Mouse (Mus musculus) embryo, embryonic 11 days (tissue): Measurements from ENCODE around the gene Olfr794.
A peak's percentile ranks its signal among the peaks of the same experiment; 100 is the strongest.

Experiments
- DNase-seq: peaks from one replicate; pipeline ENCODE4 v3.0.0-alpha.2; 2015

The Olfr794 gene

GRCm38 (mm10) chr10:129567355-129567754, at the start of gene Olfr794:
Gene Olfr794, plus strand, starts transcription at chr10:129567655.
- no peak for DNase-seq

- DNase-seq: no peak
Observed at GRCm38 (mm10) chr10:129521492-129521891, 46.0 kb upstream of the Olfr794 start, which contains the start of gene Olfr791. Gene Olfr791, plus strand, starts transcription at chr10:129521792.

GRCm38 (mm10) chr10:129538862-129539261, 28.6 kb upstream of the Olfr794 start, which contains the start of gene Olfr792:
Gene Olfr792, plus strand, starts transcription at chr10:129539162.
- DNase-seq: no peak

GRCm38 (mm10) chr10:129549354-129549753, 18.1 kb upstream of the Olfr794 start:
- DNase-seq: peak; percentile 25

GRCm38 (mm10) chr10:129577066-129577465, 9.6 kb downstream of the Olfr794 start:
- DNase-seq: no peak

- DNase-seq: no peak
Observed at GRCm38 (mm10) chr10:129612470-129612869, 45.0 kb downstream of the Olfr794 start, which contains the start of gene Olfr796. Gene Olfr796, minus strand, starts transcription at chr10:129612570.

- DNase-seq: peak; percentile 1
Observed at GRCm38 (mm10) chr10:129621724-129622123, 54.3 kb downstream of the Olfr794 start.
